8 mouse cellular contexts compared by ENCODE assay signal in genomic region chr1:55406531-55407375, GRCm38 (mm10). TPM values are rescaled to one million over a fixed set of nuclear protein-coding genes. Genes with fewer than 3 reads are reported as not detected.
DNase-seq lines count a peak whose midpoint lies in the region; ATAC-seq and TF ChIP-seq lines count a peak whose summit lies in the region.

No protein-coding gene starts in this region.

- CTCF ChIA-PET in Patski (lab: Charles Lee), result interaction anchor here (0.9 kb wide), 1 partner anchor 330 kb away, joined by 5 read pairs; no protein-coding TSS in a partner anchor

- no peak for TF ChIP-seq POLR2A in olfactory bulb, adult 2 months (IDR thresholded peaks at IDR 0.05; ENCODE audit: insufficient read depth, low read depth, low read length)

- no peak for TF ChIP-seq EP300 in liver, postnatal 0 days (IDR thresholded peaks at IDR 0.05; ENCODE audit: low read depth)

- H3K36me3 ChIP-seq in heart, embryonic 13.5 days, result no peaks in the 10 kb centered on the region
- no peaks in the 10 kb centered on the region for H3K36me3 ChIP-seq in kidney, embryonic 15.5 days
- H3K36me3 ChIP-seq in liver, postnatal 0 days (replicated peaks; ENCODE audit: insufficient read depth, low read length), result no peaks in the 10 kb centered on the region

- H3K27ac ChIP-seq in heart, embryonic 13.5 days (replicated peaks), result peak overlapping the region; percentile 21; the same call in 1 of the 2 replicates
- peak overlapping the region; percentile 85 for H3K27ac ChIP-seq in kidney, embryonic 15.5 days
- H3K27ac ChIP-seq in liver, postnatal 0 days (ENCODE audit: low read depth), result no peak overlapping the region
- H3K27ac ChIP-seq in olfactory bulb, adult 2 months (ENCODE audit: insufficient read depth, low read depth, low read length), result no peak overlapping the region

- 3% methylated on average over 34 of the region's 35 CpGs for WGBS in heart, embryonic 13.5 days
- 2% methylated on average over 35 of the region's 35 CpGs for WGBS in kidney, embryonic 15.5 days
- WGBS in liver, postnatal 0 days (ENCODE audit: insufficient replicate concordance), result 5% methylated on average over 35 of the region's 35 CpGs
- 2% methylated on average over 35 of the region's 35 CpGs for WGBS in olfactory bulb, adult 2 months

- peak overlapping the region; percentile 98 for H3K4me2 ChIP-seq in heart, embryonic 13.5 days
- peak overlapping the region; percentile 98 for H3K4me2 ChIP-seq in kidney, embryonic 15.5 days
- H3K4me2 ChIP-seq in liver, postnatal 0 days (ENCODE audit: low read depth, low read length), result peak overlapping the region; percentile 86

- H3K4me3 ChIP-seq in heart, embryonic 13.5 days, result peak overlapping the region; percentile 80
- peak overlapping the region; percentile 83 for H3K4me3 ChIP-seq in kidney, embryonic 15.5 days (replicated peaks)
- peak overlapping the region; percentile 64 for H3K4me3 ChIP-seq in liver, postnatal 0 days (ENCODE audit: low read depth, low read length)
- H3K4me3 ChIP-seq in olfactory bulb, adult 2 months (ENCODE audit: insufficient read depth, low read depth, low read length), result peak overlapping the region; percentile 79

- peak; percentile 6 for ATAC-seq in CD4-positive, CD25-positive, alpha-beta regulatory T cell, adult 4 months
- peak; percentile 13 for ATAC-seq in Patski
- no peak for ATAC-seq in heart, embryonic 13.5 days (ENCODE audit: extremely low read depth, insufficient number of reproducible peaks, low FRiP score, low TSS enrichment)
- ATAC-seq in kidney, embryonic 15.5 days (replicated peaks; ENCODE audit: low FRiP score), result peak; percentile 28; the same call in 1 of the 2 replicates
- ATAC-seq in liver, postnatal 0 days, result no peak

- peaks cover 19% of the 10 kb centered on the region for H3K4me1 ChIP-seq in heart, embryonic 13.5 days
- H3K4me1 ChIP-seq in kidney, embryonic 15.5 days, result peaks cover 17% of the 10 kb centered on the region
- peaks cover 7% of the 10 kb centered on the region for H3K4me1 ChIP-seq in liver, postnatal 0 days (ENCODE audit: insufficient read depth)
- peaks cover 5% of the 10 kb centered on the region; the same call in 1 of the 2 replicates for H3K4me1 ChIP-seq in olfactory bulb, adult 2 months (ENCODE audit: control insufficient read depth, insufficient read depth, low read length)

- DNase-seq in Patski (ENCODE audit: low read depth, low spot score), result no peak
- peak; percentile 53 for DNase-seq in embryo, embryonic 10 days (ENCODE audit: low spot score)
- no peak for DNase-seq in liver, postnatal 0 days
- DNase-seq in ovary, adult 18-20 months (ENCODE audit: low spot score), result no peak

- in situ Hi-C loops in Patski (cut with MboI; ENCODE audit: low pct_unique_long_range_greater_than_20kb), result loop anchor here (5.0 to 25.0 kb wide), 4 partner anchors 171 to 1981 kb away; partner anchors contain the start of gene 1700066M21Rik

- no peaks in the 10 kb centered on the region for H3K9me3 ChIP-seq in heart, embryonic 13.5 days
- no peaks in the 10 kb centered on the region for H3K9me3 ChIP-seq in kidney, embryonic 15.5 days (replicated peaks)
- H3K9me3 ChIP-seq in liver, postnatal 0 days (ENCODE audit: low read length), result no peaks in the 10 kb centered on the region

- H3K9ac ChIP-seq in heart, embryonic 13.5 days, result peak overlapping the region; percentile 81
- H3K9ac ChIP-seq in kidney, embryonic 15.5 days, result peak overlapping the region; percentile 64
- H3K9ac ChIP-seq in liver, postnatal 0 days (replicated peaks), result peak overlapping the region; percentile 50

- no peaks in the 10 kb centered on the region for H3K27me3 ChIP-seq in Patski
- H3K27me3 ChIP-seq in heart, embryonic 13.5 days (replicated peaks), result peaks cover 18% of the 10 kb centered on the region
- H3K27me3 ChIP-seq in kidney, embryonic 15.5 days, result peaks cover 8% of the 10 kb centered on the region
- peaks cover 29% of the 10 kb centered on the region for H3K27me3 ChIP-seq in liver, postnatal 0 days (ENCODE audit: insufficient read depth, low read length)

- no peak for TF ChIP-seq CTCF in Patski (IDR thresholded peaks at IDR 0.05)
- no peak for TF ChIP-seq CTCF in liver, postnatal 0 days (IDR thresholded peaks at IDR 0.05; ENCODE audit: low read depth)
- TF ChIP-seq CTCF in olfactory bulb, adult 2 months (IDR thresholded peaks at IDR 0.05; ENCODE audit: insufficient read depth, low read depth, low read length), result no peak

- POLR2A ChIA-PET in Patski (lab: Charles Lee), result interaction anchor here (0.5 kb wide), 1 partner anchor 346 kb away, joined by 4 read pairs; no protein-coding TSS in a partner anchor

RNA-seq across cellular contexts. Expression of gene Plcl1, which starts 1.0 kb away (rescaled TPM):
- 1 to 10 TPM; 2.3 to 6.2 TPM for polyA plus RNA-seq in CD4-positive, CD25-positive, alpha-beta regulatory T cell, adult 4 months (2017; shearing (Covaris generic))
- polyA plus RNA-seq in Patski (2021), result 15.2 TPM
- polyA plus RNA-seq in heart, embryonic 13.5 days (2015; fragmentation: Nextera tagmentation; extraction: Ambion mirVana), result 0.67 and 0.71 TPM in 2 replicates
- 4.8 and 5.5 TPM in 2 replicates for polyA plus RNA-seq in kidney, embryonic 15.5 days (2015; fragmentation: Nextera tagmentation; extraction: Ambion mirVana)
- 0.15 and 0.25 TPM in 2 replicates for polyA plus RNA-seq in liver, postnatal 0 days (2015; fragmentation: Nextera tagmentation; extraction: Ambion mirVana)
- not detected in 2 replicates for polyA plus RNA-seq in olfactory bulb, adult 2 months (2012; ENCODE audit: insufficient read depth, insufficient read length, low replicate concordance, missing spikeins)

RNA-seq across cellular contexts. Expression of gene Boll, which starts 43.5 kb away (rescaled TPM):
- 1 to 10 TPM in 1 of 2 experiments, under 1 TPM in 1; 0.93 to 1.3 TPM for polyA plus RNA-seq in CD4-positive, CD25-positive, alpha-beta regulatory T cell, adult 4 months (2017; shearing (Covaris generic))
- polyA plus RNA-seq in Patski (2021), result not detected
- polyA plus RNA-seq in heart, embryonic 13.5 days (2015; fragmentation: Nextera tagmentation; extraction: Ambion mirVana), result 0.11 and 0.27 TPM in 2 replicates
- 0.30 TPM in 1 of 2 replicates, not detected in the other for polyA plus RNA-seq in kidney, embryonic 15.5 days (2015; fragmentation: Nextera tagmentation; extraction: Ambion mirVana)
- polyA plus RNA-seq in liver, postnatal 0 days (2015; fragmentation: Nextera tagmentation; extraction: Ambion mirVana), result 0.07 TPM in 1 of 2 replicates, not detected in the other
- polyA plus RNA-seq in olfactory bulb, adult 2 months (2012; ENCODE audit: insufficient read depth, insufficient read length, low replicate concordance, missing spikeins), result not detected in 2 replicates

Comparison
In these comparisons a context has a peak if more than half of its experiments do, and no peak if none do; other contexts are left out.
1. ATAC-seq: peak in CD4-positive, CD25-positive, alpha-beta regulatory T cell, adult 4 months (single experiment), Patski (single experiment) and kidney, embryonic 15.5 days (single experiment); none in heart, embryonic 13.5 days (single experiment) and liver, postnatal 0 days (single experiment).
2. H3K27ac ChIP-seq: peak in heart, embryonic 13.5 days (single experiment) and kidney, embryonic 15.5 days (single experiment); none in liver, postnatal 0 days (single experiment) and olfactory bulb, adult 2 months (single experiment).
3. Peak in every context shown above with its lines, with median percentiles within 50 percentile points of each other: H3K4me2 ChIP-seq, H3K4me3 ChIP-seq and H3K9ac ChIP-seq.